Mouse (Mus musculus) lung, adult 2 months (tissue): Measurements from ENCODE around the gene Pacsin3.

ENCODE experiments used
- CTCF ChIP-seq: fragments of 200-500 bp; IDR thresholded peaks from 2 replicates; pipeline ENCODE4 v1.5.1; 2011; ENCODE audit warnings: mild to moderate bottlenecking, low read length, control low read depth; ENCODE audit not compliant: insufficient read depth
- POLR2A ChIP-seq: fragments of 200-500 bp; IDR thresholded peaks from 2 replicates; pipeline ENCODE4 v1.6.1; 2011; ENCODE audit warnings: low read depth, mild to moderate bottlenecking, control low read depth, low read length, borderline replicate concordance; ENCODE audit errors: extremely low read depth

- no peak for TF ChIP-seq POLR2A
- no peak for TF ChIP-seq CTCF
Observed at GRCm38 (mm10) chr2:91217032-91217431, 38.7 kb upstream of the Pacsin3 start.
